Mouse (Mus musculus) hindbrain, embryonic 13.5 days (tissue): Measurements from ENCODE around the gene Stap2. TPM values are rescaled to one million over a fixed set of nuclear protein-coding genes. Genes with fewer than 3 reads are reported as not detected.

Source experiments
- ATAC-seq: fragments of 200-750 bp; cut with Nextera tagmentation; 2 replicates; pipeline ENCODE4 v1.8.0; 2017; ENCODE audit warnings: moderate TSS enrichment; ENCODE audit not compliant: low FRiP score
- H3K27ac ChIP-seq: fragments of 300-500 bp; sonication (generic); 2 replicates; pipeline ENCODE4 v1.5.1; 2015; ENCODE audit warnings: inconsistent platforms, mild to moderate bottlenecking, moderate library complexity
- H3K27me3 ChIP-seq: fragments of 300-500 bp; sonication (generic); 2 replicates; pipeline ENCODE4 v1.6.1; 2015; ENCODE audit warnings: mild to moderate bottlenecking, inconsistent platforms
- H3K36me3 ChIP-seq: fragments of 300-500 bp; sonication (generic); 2 replicates; pipeline ENCODE4 v1.6.1; 2015; ENCODE audit warnings: mild to moderate bottlenecking, inconsistent platforms
- H3K4me1 ChIP-seq: fragments of 300-500 bp; sonication (generic); replicated peaks from 2 replicates; pipeline ENCODE4 v1.6.1; 2015; ENCODE audit warnings: inconsistent platforms
- H3K4me2 ChIP-seq: fragments of 300-500 bp; sonication (generic); 2 replicates; pipeline ENCODE4 v1.6.1; 2015; ENCODE audit warnings: inconsistent platforms, mild to moderate bottlenecking, moderate library complexity
- H3K4me3 ChIP-seq: fragments of 300-500 bp; sonication (generic); 2 replicates; pipeline ENCODE4 v1.5.1; 2015; ENCODE audit warnings: mild to moderate bottlenecking, inconsistent platforms
- H3K9ac ChIP-seq: fragments of 300-500 bp; sonication (generic); 2 replicates; pipeline ENCODE4 v1.6.1; 2015; ENCODE audit warnings: mild to moderate bottlenecking, inconsistent platforms
- H3K9me3 ChIP-seq: fragments of 300-500 bp; sonication (generic); 2 replicates; pipeline ENCODE4 v1.6.1; 2016; ENCODE audit warnings: inconsistent platforms
- WGBS: fragments of 180-500 bp; shearing (Covaris S2); methylation state at CpG from one replicate; pipeline ENCODE4 v1.1.7; 2015; 5-methylcytosine and 5-hydroxymethylcytosine counted together
- polyA plus RNA-seq: library from polyadenylated mRNA; unstranded; fragments of >200 nt; fragmentation: Nextera tagmentation; extraction: Ambion mirVana; gene quantifications from 2 replicates; pipeline ENCODE4 v1.2.1, GENCODE M21; 2015

Gene Stap2
- polyA plus RNA-seq, 1 experiment from 2014 or later, result 5.8 TPM

DNA sequence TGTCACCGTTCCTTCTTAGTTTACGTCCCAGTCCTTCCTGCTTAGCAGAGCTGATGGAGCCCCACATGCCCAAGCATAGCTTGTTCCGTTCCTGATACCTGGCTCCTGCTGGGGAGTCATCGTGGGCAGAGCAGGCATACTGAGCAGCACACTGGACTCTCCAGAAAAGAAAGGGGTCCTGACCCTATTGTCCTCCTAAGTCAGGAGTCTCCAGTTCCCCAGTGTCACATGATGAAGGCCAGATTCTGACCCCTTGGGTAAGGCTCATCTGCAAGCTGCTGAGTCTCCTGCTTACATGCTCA lies 17.6 kb upstream of the Stap2 start:
- no peak overlapping the region for H3K4me3 ChIP-seq
- 67% methylated on average over 4 of the region's 4 CpGs for WGBS
- no peaks in the 10 kb centered on the region for H3K27me3 ChIP-seq
- H3K4me2 ChIP-seq, result no peak overlapping the region
- ATAC-seq, result no peak
- no peaks in the 10 kb centered on the region for H3K9me3 ChIP-seq
- peaks cover 44% of the 10 kb centered on the region for H3K36me3 ChIP-seq
- H3K27ac ChIP-seq, result peak overlapping the region; percentile 56
- peak overlapping the region; percentile 44; the same call in 1 of the 2 replicates for H3K9ac ChIP-seq
- H3K4me1 ChIP-seq, result peaks cover 57% of the 10 kb centered on the region

DNA sequence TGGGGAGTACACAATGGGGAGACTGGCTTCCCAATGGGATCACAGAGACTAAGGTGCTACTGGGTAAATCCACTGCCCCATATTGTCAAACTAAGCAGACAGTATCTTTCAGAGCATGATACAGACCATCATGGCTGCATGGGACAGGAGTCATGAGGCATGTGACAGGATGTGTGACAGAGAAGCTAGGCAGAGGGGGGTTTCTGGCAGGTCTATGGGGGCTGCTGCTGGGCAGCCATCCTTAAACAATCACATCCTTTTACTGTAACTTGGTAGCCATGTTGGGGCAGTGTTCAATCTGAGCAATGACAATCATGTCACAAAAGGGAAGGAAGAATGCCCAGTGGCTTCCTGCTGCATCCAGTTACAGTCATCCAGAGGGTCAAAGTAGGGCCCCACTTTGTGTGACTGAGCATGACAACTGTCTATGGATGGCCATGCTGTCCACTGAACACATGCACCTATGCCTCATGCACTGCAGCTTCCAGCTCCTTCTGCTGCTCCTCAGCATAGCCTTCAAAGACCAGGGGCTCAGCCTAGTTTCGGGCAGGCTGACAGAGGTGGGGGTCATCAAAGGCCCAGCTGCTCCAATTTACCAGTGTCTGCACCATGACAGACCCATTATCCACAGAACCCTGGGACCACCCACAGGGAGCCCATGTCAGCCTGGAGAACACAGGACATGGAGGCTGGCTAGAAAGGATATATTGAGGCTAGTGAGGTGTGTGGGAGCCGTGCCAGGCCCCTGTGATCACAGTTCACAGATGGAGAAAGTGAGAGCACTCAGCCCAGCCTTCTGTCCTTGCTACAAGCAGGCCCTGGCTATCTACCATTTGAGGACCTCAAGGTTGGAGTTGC lies 17.0 kb upstream of the Stap2 start:
- WGBS, result 54% methylated on average over 2 of the region's 2 CpGs
- H3K27ac ChIP-seq, result peak overlapping the region; percentile 56
- H3K27me3 ChIP-seq, result no peaks in the 10 kb centered on the region
- no peak overlapping the region for H3K4me3 ChIP-seq
- peak overlapping the region; percentile 44; the same call in 1 of the 2 replicates for H3K9ac ChIP-seq
- H3K4me2 ChIP-seq, result no peak overlapping the region
- peaks cover 45% of the 10 kb centered on the region for H3K36me3 ChIP-seq
- ATAC-seq, result no peak
- peaks cover 55% of the 10 kb centered on the region for H3K4me1 ChIP-seq
- H3K9me3 ChIP-seq, result no peaks in the 10 kb centered on the region

DNA sequence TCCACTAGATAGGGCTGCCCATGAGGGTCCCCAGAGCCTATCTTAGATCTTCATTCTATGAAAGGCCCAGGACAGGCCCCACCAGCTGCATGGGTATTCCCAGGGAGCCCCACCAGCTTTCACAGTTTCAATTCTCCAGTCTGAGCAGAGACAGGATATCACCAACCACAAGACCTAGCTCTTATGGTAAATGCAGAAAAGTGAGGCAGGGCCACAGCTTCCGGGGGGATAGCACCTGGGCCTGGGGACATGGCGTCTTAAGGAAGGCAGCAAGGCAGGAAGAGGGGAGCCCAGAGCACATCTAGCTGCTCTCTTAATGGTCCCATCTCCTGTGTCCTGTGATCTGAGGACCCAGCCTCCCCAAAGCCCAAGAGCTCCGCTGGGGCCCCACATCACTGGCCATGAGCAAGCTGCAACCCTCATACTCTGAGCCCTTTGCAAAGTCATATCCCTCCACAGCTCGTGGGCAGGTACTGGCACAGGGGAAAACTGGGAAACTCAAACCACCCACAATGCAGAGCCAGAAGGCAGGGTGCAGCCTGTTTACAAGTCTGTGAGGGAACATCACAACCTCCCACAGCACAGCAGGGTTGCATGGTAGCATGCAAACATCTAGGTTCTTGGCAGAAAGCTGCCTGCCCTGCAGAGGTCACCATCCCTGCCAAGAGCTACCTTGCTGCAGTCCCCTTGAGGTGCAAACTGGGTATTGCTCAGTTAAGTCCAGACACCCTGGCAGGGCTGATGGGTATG lies 16.0 kb upstream of the Stap2 start:
- Histone ChIP-seq H3K9ac (peak overlapping the region; percentile 44; the same call in 1 of the 2 replicates), H3K9me3 (no peaks in the 10 kb centered on the region), H3K27me3 (no peaks in the 10 kb centered on the region), H3K27ac (peak overlapping the region; percentile 56), H3K4me1 (peaks cover 49% of the 10 kb centered on the region), H3K36me3 (peaks cover 51% of the 10 kb centered on the region), H3K4me2 (no peak overlapping the region), H3K4me3 (no peak overlapping the region)
- 85% methylated on average over 4 of the region's 4 CpGs for WGBS
- ATAC-seq, result no peak

DNA sequence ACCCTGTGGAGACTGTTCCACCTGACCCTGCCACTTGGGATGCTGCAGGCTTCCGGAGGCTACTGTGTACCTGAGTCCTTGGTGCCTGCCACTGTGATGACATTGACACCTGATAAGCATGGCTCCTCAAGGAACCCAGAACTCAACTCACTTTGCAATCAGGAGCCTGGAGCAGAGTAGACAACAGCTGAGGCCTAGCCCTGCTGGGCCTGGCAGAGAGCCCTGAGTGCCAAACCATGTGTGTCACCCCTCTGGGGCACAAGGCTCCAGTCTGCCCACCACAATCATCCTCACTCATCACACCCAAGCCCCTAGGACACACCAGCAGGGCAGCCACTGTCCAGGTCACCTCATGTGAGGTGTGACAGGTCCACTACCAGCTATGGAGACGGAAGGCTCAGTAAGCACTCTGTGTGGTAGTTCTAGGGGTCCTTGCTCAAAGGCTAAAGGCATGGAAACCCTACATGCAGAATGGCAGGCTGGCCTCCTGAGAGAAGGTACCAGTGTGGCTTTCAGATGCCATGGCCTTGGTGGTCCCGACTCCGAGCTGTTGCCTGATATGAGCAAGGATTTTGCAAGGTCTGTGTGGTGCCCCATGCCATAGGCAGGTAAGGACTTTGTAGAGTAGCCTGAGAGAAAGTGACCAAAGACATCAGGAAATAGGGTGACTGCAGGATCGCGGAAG lies 15.2 kb upstream of the Stap2 start:
- ATAC-seq, result 0 out of 2 replicates have a peak, but pooled peaks have one; percentile 8
- no peak overlapping the region for H3K4me2 ChIP-seq
- no peak overlapping the region for H3K9ac ChIP-seq
- no peak overlapping the region for H3K4me3 ChIP-seq
- peaks cover 59% of the 10 kb centered on the region for H3K36me3 ChIP-seq
- H3K27me3 ChIP-seq, result no peaks in the 10 kb centered on the region
- H3K9me3 ChIP-seq, result no peaks in the 10 kb centered on the region
- WGBS, result 95% methylated on average over 6 of the region's 6 CpGs
- H3K27ac ChIP-seq, result peak overlapping the region; percentile 56
- H3K4me1 ChIP-seq, result peaks cover 49% of the 10 kb centered on the region

DNA sequence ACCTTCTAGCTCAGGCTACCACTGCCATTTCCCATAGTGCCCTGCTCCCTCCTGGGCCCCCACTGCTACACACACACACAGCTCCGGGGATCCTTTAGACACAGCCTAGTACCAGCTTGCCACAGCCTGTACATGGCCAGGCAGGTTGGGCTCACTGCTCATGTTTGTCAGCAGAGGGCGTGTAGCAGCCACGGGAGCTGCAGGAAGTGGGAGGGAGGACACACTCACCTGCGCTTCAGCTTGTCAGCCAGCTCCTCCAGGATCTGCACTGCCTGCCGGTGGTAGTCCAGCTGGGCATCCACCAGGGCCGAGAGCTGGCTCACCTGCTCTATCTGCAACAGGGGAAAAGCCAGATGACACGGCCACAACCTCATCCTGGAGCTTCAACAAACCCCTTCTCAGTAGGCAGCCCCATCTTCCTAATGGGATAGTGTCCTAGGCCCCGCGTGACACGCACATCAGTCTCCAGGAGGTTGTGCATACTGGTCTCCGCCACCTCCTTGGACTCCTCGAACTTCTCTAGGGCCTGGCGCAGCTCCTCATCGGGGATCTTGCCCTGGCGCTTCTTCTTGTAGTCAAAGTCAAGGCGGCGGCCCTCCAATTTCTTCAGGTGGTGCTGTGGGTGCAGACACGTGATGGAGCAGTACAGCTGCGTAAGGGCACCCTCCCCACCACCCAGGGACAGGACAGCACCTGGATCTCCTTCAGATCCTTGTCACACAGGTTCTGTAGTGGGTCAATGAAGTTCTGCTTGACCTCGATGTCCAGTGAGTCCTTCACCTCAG lies 13.2 kb upstream of the Stap2 start:
- peak overlapping the region; percentile 35; the same call in 1 of the 2 replicates for H3K27ac ChIP-seq
- peak; percentile 5 for ATAC-seq
- H3K4me2 ChIP-seq, result no peak overlapping the region
- 76% methylated on average over 20 of the region's 20 CpGs for WGBS
- H3K4me3 ChIP-seq, result no peak overlapping the region
- H3K9me3 ChIP-seq, result no peaks in the 10 kb centered on the region
- H3K27me3 ChIP-seq, result no peaks in the 10 kb centered on the region
- no peak overlapping the region for H3K9ac ChIP-seq
- H3K36me3 ChIP-seq, result peaks cover 70% of the 10 kb centered on the region
- peaks cover 38% of the 10 kb centered on the region for H3K4me1 ChIP-seq

DNA sequence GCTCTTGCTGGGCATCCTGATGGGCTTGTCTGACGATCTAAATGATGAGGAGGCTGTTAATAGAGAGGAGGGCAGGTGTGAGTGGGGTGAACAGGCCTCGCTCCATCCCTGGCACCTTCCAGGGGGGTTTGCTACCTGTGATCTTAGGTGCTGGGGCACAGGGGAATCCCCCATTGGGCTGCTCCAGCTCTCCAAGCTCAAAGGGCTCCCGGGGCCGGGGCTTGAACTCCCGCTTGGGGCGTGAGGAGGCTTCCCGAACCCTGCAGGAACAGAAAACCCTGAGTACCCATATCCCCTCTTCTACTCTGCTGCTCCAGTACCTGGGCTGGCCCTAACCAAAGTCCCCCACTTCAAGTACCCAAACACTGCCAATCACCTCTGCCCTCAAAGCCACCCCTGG lies 12.5 kb upstream of the Stap2 start:
- peaks cover 31% of the 10 kb centered on the region for H3K4me1 ChIP-seq
- no peaks in the 10 kb centered on the region for H3K9me3 ChIP-seq
- H3K9ac ChIP-seq, result no peak overlapping the region
- H3K27ac ChIP-seq, result peak overlapping the region; percentile 35; the same call in 1 of the 2 replicates
- no peak overlapping the region for H3K4me3 ChIP-seq
- no peak overlapping the region for H3K4me2 ChIP-seq
- peaks cover 77% of the 10 kb centered on the region for H3K36me3 ChIP-seq
- WGBS, result 91% methylated on average over 7 of the region's 7 CpGs
- no peaks in the 10 kb centered on the region for H3K27me3 ChIP-seq
- no peak for ATAC-seq

DNA sequence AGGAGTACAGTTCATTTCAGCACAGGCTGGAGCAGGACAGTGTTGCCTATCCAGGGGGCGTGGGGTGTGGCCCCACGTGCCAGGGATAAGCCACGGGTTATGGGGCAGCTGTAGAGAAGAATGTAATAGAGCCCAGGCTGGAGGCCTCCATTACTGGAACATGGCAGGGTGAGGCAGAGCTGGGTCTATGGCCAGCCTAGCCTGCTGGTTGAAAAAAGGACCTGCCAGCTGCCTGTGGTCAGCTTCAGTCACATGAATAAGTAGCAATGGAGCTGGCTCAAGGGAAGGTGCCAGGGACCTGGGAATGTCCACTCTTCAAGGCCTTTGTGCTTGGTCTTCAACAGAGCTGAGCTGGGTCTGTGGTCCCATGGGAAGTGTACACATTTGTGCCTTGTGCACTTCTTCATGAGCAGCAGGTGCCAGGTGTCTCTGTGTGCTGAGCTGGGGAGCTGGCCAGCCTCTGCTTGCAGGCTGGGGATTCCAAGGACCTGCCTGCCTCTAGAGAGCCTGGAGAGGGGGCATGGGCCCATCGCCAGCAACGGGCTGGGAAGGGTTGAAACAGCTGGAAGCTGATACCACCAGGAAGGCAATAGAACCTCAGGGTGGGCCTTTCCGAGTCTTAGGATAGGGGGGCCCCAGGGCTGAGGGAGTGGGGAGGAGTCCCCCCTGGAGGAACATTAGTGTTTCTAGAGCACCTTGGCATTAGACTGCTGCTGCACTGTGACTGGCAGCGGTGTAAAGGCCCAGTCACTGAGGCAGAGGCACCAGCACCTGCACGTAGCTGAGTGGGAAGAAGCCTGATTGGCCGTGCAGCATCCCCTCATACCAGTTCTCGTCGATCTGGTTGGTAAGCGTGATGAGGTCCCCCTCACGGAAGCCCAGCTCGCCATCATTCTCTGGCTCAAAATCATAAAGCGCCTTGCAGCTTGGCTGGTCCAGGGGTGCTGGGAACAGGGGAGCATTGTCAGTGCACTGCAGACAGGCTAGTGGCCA lies 11.7 kb upstream of the Stap2 start:
- ATAC-seq, result no peak
- peak overlapping the region; percentile 40 for H3K27ac ChIP-seq

DNA sequence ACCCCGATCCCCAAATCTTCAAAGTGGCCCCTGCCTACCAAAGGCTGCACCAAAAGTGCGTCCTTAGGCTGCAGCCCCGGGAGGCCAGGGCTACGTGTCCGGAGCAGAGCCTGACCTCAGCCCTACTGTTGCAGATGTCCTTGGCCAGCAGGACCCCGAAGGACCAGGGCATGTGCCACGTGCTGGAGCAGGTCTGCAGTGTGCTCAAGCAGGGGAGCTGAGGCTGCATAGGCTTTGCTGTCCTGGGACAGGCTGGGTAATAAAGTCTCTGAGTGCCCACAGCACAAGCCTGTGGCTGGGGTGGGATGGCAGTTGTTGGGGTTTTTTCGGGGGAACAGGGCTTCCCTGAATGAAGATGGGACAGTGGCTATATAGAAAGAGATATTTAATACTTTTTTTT lies 11.0 kb upstream of the Stap2 start:
- H3K27me3 ChIP-seq, result no peaks in the 10 kb centered on the region
- H3K36me3 ChIP-seq, result peaks cover 90% of the 10 kb centered on the region
- WGBS, result 86% methylated on average over 8 of the region's 8 CpGs
- no peak overlapping the region for H3K4me3 ChIP-seq
- H3K9ac ChIP-seq, result no peak overlapping the region
- peaks cover 28% of the 10 kb centered on the region for H3K4me1 ChIP-seq
- H3K9me3 ChIP-seq, result no peaks in the 10 kb centered on the region
- H3K27ac ChIP-seq, result no peak overlapping the region
- no peak for ATAC-seq
- no peak overlapping the region for H3K4me2 ChIP-seq

More for the DNA sequence above, 11.7 kb upstream of the Stap2 start:
- H3K36me3 ChIP-seq, result peaks cover 82% of the 10 kb centered on the region
- H3K27me3 ChIP-seq, result no peaks in the 10 kb centered on the region
- peaks cover 28% of the 10 kb centered on the region for H3K4me1 ChIP-seq
- 86% methylated on average over 15 of the region's 15 CpGs for WGBS
- no peak overlapping the region for H3K9ac ChIP-seq
- no peaks in the 10 kb centered on the region for H3K9me3 ChIP-seq
- H3K4me2 ChIP-seq, result no peak overlapping the region
- H3K4me3 ChIP-seq, result no peak overlapping the region

DNA sequence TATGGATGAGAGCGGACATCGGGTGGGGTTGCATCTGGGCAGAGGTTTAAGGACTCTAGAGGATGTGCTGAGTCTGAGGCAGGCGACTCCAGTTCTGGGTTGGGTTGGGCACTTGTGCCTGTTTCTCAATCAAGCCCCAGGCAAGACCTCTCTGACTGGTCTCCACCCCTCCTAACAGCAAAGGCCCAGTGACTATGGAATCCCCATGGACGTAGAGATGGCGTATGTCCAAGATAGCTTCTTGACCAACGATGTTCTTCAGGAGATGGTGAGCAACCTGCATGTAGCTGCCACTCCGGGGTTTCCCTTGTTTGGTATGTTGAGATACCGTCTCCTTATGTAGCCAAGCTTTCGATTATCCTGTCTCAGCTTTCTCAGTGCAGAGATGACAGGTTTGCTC lies 9.9 kb upstream of the Stap2 start:
- H3K27me3 ChIP-seq, result no peaks in the 10 kb centered on the region
- H3K4me1 ChIP-seq, result peaks cover 28% of the 10 kb centered on the region
- no peaks in the 10 kb centered on the region for H3K9me3 ChIP-seq
- 93% methylated on average over 9 of the region's 9 CpGs for WGBS
- H3K9ac ChIP-seq, result no peak overlapping the region
- H3K36me3 ChIP-seq, result peaks cover 92% of the 10 kb centered on the region
- no peak for ATAC-seq
- H3K4me3 ChIP-seq, result no peak overlapping the region
- no peak overlapping the region for H3K27ac ChIP-seq
- no peak overlapping the region for H3K4me2 ChIP-seq

DNA sequence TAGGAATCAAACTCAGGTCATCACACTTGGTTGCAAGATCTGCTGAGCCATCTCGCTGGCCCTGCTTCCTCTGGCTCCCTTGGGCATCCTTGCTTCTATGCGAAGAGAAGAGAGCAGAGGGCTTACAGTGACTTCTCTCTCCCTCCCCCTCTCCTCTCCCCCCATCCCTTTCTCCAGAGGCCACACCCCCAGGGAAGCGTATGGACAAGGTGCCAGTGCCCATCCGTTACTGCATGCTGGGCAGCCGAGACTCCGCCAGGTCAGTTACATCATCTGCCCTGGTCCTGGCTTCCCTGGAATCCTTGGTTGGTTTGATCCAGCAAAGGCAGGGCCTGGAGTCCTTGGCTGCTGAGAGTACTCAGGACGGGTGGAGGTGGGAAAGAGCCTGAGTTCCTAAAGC lies 6.1 kb upstream of the Stap2 start:
- ATAC-seq, result no peak
- WGBS, result 90% methylated on average over 7 of the region's 7 CpGs
- Histone ChIP-seq H3K4me2 (peak overlapping the region; percentile 91), H3K27me3 (no peaks in the 10 kb centered on the region), H3K9me3 (no peaks in the 10 kb centered on the region), H3K4me1 (peaks cover 41% of the 10 kb centered on the region), H3K36me3 (peaks cover 53% of the 10 kb centered on the region), H3K27ac (no peak overlapping the region; the same call in 1 of the 2 replicates), H3K4me3 (no peak overlapping the region), H3K9ac (peak overlapping the region; percentile 93)

DNA sequence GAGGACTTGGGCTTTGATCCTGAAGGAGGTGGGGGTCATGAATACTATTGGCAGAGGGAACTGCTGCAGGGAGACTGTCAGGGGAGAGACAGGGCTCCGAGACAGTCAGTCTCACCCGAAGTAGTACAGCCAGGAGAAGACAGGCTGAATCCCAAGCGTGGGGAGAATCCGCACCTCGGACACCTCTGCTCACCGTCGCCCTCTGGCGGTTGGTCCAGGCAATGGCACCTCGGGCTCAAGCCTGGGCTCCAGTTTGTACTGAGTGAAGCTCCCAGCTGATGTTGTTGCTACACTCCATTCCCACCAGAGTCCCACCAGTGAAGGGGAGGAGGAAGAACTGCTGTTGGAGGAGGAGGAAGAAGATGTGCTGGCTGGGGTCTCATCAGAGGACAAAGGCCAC lies 5.3 kb upstream of the Stap2 start:
- Histone ChIP-seq H3K4me3 (peak overlapping the region; percentile 79), H3K4me2 (peak overlapping the region; percentile 91), H3K9me3 (no peaks in the 10 kb centered on the region), H3K36me3 (peaks cover 46% of the 10 kb centered on the region), H3K4me1 (peaks cover 41% of the 10 kb centered on the region), H3K9ac (peak overlapping the region; percentile 93), H3K27ac (peak overlapping the region; percentile 35; the same call in 1 of the 2 replicates), H3K27me3 (no peaks in the 10 kb centered on the region)
- ATAC-seq, result no peak
- 9% methylated on average over 9 of the region's 9 CpGs for WGBS
